Mouse (Mus musculus) lung, postnatal 10 days (tissue): ENCODE data around the gene Usp27x.

Experiments used
- DNase-seq: peaks from one replicate; pipeline ENCODE4 v3.0.0; 2021

Gene Usp27x

GRCm38 (mm10) chrX:7375716-7376480 is at the start of gene Usp27x:
Gene Usp27x, minus strand, starts transcription at chrX:7375830.
- DNase-seq, result peak; percentile 83

GRCm38 (mm10) chrX:7422691-7423111 is 47.1 kb upstream of the Usp27x start:
- peak; percentile 79 for DNase-seq

GRCm38 (mm10) chrX:7422166-7422565 is 46.5 kb upstream of the Usp27x start:
- no peak for DNase-seq

- peak; percentile 87 for DNase-seq
Measured at GRCm38 (mm10) chrX:7421016-7421415, 45.4 kb upstream of the Usp27x start.

GRCm38 (mm10) chrX:7416178-7416871 is 40.7 kb upstream of the Usp27x start:
- peak; percentile 68 for DNase-seq

DNA sequence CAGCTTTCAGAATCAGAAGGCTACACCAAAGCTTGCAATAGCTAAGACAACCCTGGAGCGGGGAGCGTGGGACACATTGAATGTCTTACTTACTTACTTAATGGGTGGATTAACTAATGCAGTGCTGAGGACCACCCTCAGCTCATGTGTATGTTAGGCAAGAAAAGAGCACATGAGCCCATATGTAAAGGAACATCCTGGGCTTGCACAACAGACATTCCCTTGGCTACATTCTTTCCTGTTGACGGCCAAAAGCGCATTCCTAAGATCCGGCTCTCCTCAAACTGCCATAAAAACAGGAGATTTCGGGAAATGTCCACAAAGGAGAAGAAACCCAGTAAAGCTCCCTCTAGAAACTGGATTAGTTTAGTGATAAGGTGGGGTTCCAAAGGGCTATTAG is 39.7 kb upstream of the Usp27x start:
- no peak for DNase-seq

DNA sequence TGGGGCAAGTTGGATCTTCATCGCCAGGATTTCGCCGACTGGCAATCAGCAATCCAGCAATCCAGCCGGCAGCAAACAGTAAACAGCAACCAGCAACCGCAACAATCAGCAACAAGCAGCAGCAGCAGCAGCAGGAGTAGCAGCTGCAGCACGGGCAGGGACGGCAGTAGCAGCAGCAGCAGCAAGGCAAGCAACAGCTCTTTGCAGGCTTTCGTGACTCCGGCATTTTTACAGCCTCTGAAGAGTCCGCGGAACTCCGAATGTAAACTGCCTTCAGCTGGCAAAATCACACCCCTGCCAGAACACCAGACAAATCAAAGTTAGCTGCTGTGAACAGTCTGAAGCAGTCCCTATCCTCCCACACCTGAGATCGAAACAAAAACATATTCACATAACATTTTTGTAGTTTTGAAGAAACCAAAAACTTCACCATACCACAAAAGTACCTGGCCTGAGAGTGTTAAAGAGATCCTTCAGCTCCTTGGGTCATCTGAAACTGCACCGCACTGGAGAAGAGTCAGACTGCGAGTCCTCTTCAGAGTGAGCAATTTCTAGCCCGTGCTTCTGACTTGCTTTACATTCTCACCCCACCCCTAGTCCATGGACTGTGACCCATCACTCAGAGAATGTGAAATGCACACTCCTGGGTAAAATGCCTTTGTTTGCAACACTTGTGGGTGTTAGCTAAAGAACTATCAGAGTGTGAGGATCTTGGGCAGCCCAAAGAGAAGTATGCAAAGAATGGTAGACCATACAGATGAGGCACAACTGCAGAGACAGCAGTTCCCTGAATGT is 36.8 kb upstream of the Usp27x start:
- no peak for DNase-seq

- peak; percentile 1 for DNase-seq
Measured at GRCm38 (mm10) chrX:7376586-7376985, 956 bp upstream of the Usp27x start.

GRCm38 (mm10) chrX:7375322-7375715 is 311 bp downstream of the Usp27x start:
- DNase-seq, result no peak

- DNase-seq, result no peak
Measured at GRCm38 (mm10) chrX:7325455-7325854, 50.2 kb downstream of the Usp27x start.

GRCm38 (mm10) chrX:7322288-7322687 is 53.3 kb downstream of the Usp27x start:
- DNase-seq, result peak; percentile 70
